ENCODE assay signal across 11 mouse cellular contexts in genomic region chr15:102249967-102250366, GRCm38 (mm10). TPM values are rescaled to one million over a fixed set of nuclear protein-coding genes. Genes with fewer than 3 reads are reported as not detected.
DNase-seq lines count a peak whose midpoint lies in the region; ATAC-seq and TF ChIP-seq lines count a peak whose summit lies in the region.
"Had no signal": no experiment of that assay in that cellular context is flagged by ENCODE, and none has a peak within 500 bp of the region (broad histone marks: within the 10 kb centered on the region; RNA-seq: fewer than 3 reads in every experiment).

No protein-coding gene starts in this region.

- H3K4me1 ChIP-seq in heart, embryonic 10.5 days = peaks cover 67% of the 10 kb centered on the region
- peaks cover 25% of the 10 kb centered on the region for H3K4me1 ChIP-seq in lung, embryonic 14.5 days (ENCODE audit: insufficient read depth)
- H3K4me1 ChIP-seq in embryonic fibroblast, embryonic 13.5 days (ENCODE audit: control insufficient read depth, insufficient read depth, low read length) = peaks cover 9% of the 10 kb centered on the region
- peaks cover 6% of the 10 kb centered on the region; the same call in 1 of the 2 replicates for H3K4me1 ChIP-seq in neural tube, embryonic 14.5 days (ENCODE audit: control insufficient read depth, insufficient read depth, low read length)

- no peak for TF ChIP-seq POLR2A in embryonic fibroblast, embryonic 13.5 days (IDR thresholded peaks at IDR 0.05; ENCODE audit: low read depth, low read length)

- 53% methylated on average over 9 of the region's 9 CpGs for WGBS in heart, embryonic 10.5 days
- WGBS in lung, embryonic 14.5 days = 36% methylated on average over 9 of the region's 9 CpGs
- 47% methylated on average over 9 of the region's 9 CpGs for WGBS in neural tube, embryonic 14.5 days

- no peak for DNase-seq in heart, embryonic 10.5 days (ENCODE audit: low spot score)
- no peak for DNase-seq in heart, adult 9 months (ENCODE audit: low spot score in 2 of 2)
- DNase-seq in lung, embryonic 14.5 days = peak; percentile 21
- DNase-seq in lung, postnatal 25 days (ENCODE audit: low spot score) = no peak
- DNase-seq in right cerebral cortex, postnatal 36 days (ENCODE audit: low spot score in 2 of 2) = no peak
- DNase-seq: cerebellum, adult 11 months had no signal

- peak overlapping the region; percentile 33 for H3K9ac ChIP-seq in lung, embryonic 14.5 days
- H3K9ac ChIP-seq in neural tube, embryonic 14.5 days (replicated peaks; ENCODE audit: low read depth, low read length) = no peak overlapping the region

- H3K27me3 ChIP-seq in heart, embryonic 10.5 days (ENCODE audit: insufficient read depth, poor library complexity, severe bottlenecking) = peaks cover 78% of the 10 kb centered on the region
- H3K27me3 ChIP-seq in lung, embryonic 14.5 days (ENCODE audit: insufficient read depth, low read length) = no peaks in the 10 kb centered on the region
- H3K27me3 ChIP-seq in neural tube, embryonic 14.5 days (ENCODE audit: control insufficient read depth, insufficient read depth, low read length) = peaks cover 3% of the 10 kb centered on the region; the same call in 1 of the 2 replicates

- no peaks in the 10 kb centered on the region for H3K9me3 ChIP-seq in heart, embryonic 10.5 days
- no peaks in the 10 kb centered on the region for H3K9me3 ChIP-seq in lung, embryonic 14.5 days (ENCODE audit: low read depth, low read length)
- H3K9me3 ChIP-seq in neural tube, embryonic 14.5 days (ENCODE audit: control insufficient read depth, low read length) = no peaks in the 10 kb centered on the region

- H3K27ac ChIP-seq in heart, embryonic 10.5 days = peak overlapping the region; percentile 90
- peak overlapping the region; percentile 99 for H3K27ac ChIP-seq in lung, embryonic 14.5 days (ENCODE audit: low read depth)
- H3K27ac ChIP-seq in embryonic fibroblast, embryonic 13.5 days (ENCODE audit: insufficient read depth, low read length) = peak overlapping the region; percentile 96
- no peak overlapping the region for H3K27ac ChIP-seq in neural tube, embryonic 14.5 days (ENCODE audit: low read depth, low read length)

- ATAC-seq in lung, embryonic 14.5 days (ENCODE audit: insufficient read depth) = no peak
- ATAC-seq in neural tube, embryonic 14.5 days (ENCODE audit: low read depth) = no peak
- no peak for ATAC-seq in monocyte, adult 5-6 weeks (replicated peaks; ENCODE audit: insufficient number of reproducible peaks, low FRiP score, low TSS enrichment, poor library complexity, severe bottlenecking)
- ATAC-seq: forebrain, embryonic 16.5 days had no signal

- peak overlapping the region; percentile 73; the same call in 1 of the 2 replicates for H3K4me3 ChIP-seq in heart, embryonic 10.5 days
- peak overlapping the region; percentile 19; the same call in 1 of the 2 replicates for H3K4me3 ChIP-seq in lung, embryonic 14.5 days (ENCODE audit: low read depth, low read length)
- H3K4me3 ChIP-seq in embryonic fibroblast, embryonic 13.5 days (ENCODE audit: insufficient read depth, low read length) = no peak overlapping the region
- H3K4me3 ChIP-seq in neural tube, embryonic 14.5 days (ENCODE audit: low read depth, low read length) = no peak overlapping the region

- no peak for TF ChIP-seq CTCF in lung, embryonic 14.5 days (IDR thresholded peaks at IDR 0.05; ENCODE audit: low read depth)
- TF ChIP-seq CTCF in embryonic fibroblast, embryonic 13.5 days (IDR thresholded peaks at IDR 0.05; ENCODE audit: borderline replicate concordance, insufficient read depth, low read length) = no peak

- H3K4me2 ChIP-seq in lung, embryonic 14.5 days = peak overlapping the region; percentile 81
- peak overlapping the region; percentile 22; the same call in 1 of the 2 replicates for H3K4me2 ChIP-seq in neural tube, embryonic 14.5 days (ENCODE audit: low read depth, low read length)

- H3K36me3 ChIP-seq in heart, embryonic 10.5 days = 0 out of 2 replicates have a peak, but pooled peaks cover 4% of the 10 kb centered on the region
- peaks cover 29% of the 10 kb centered on the region; the same call in 1 of the 2 replicates for H3K36me3 ChIP-seq in lung, embryonic 14.5 days (ENCODE audit: insufficient read depth)
- H3K36me3 ChIP-seq in neural tube, embryonic 14.5 days (ENCODE audit: control insufficient read depth, insufficient read depth, low read length) = no peaks in the 10 kb centered on the region

RNA-seq across cellular contexts. Expression of gene Rarg, which starts 7.3 kb away (rescaled TPM):
- polyA plus RNA-seq in heart, embryonic 10.5 days (2016; fragmentation: Nextera tagmentation; extraction: Ambion mirVana) = 11.3 and 17.3 TPM in 2 replicates
- polyA plus RNA-seq in lung, embryonic 14.5 days (2014; fragmentation: Nextera tagmentation; extraction: Ambion mirVana) = 38.5 and 38.7 TPM in 2 replicates
- polyA plus RNA-seq in embryonic fibroblast, embryonic 13.5 days (2011; ENCODE audit: insufficient read length, low read depth, missing spikeins) = 70.6 and 91.2 TPM in 2 replicates
- 4.3 and 6.9 TPM in 2 replicates for polyA plus RNA-seq in neural tube, embryonic 14.5 days (2014; fragmentation: Nextera tagmentation; extraction: Ambion mirVana)
- total RNA-seq in monocyte, adult 5-6 weeks (2017) = 18.8 to 30.0 TPM (median 26.6 TPM) in 3 replicates

RNA-seq across cellular contexts. Expression of gene Itgb7, which starts 18.2 kb away (rescaled TPM):
- polyA plus RNA-seq in heart, embryonic 10.5 days (2016; fragmentation: Nextera tagmentation; extraction: Ambion mirVana) = 0.22 and 1.5 TPM in 2 replicates
- 1.4 and 2.6 TPM in 2 replicates for polyA plus RNA-seq in lung, embryonic 14.5 days (2014; fragmentation: Nextera tagmentation; extraction: Ambion mirVana)
- polyA plus RNA-seq in embryonic fibroblast, embryonic 13.5 days (2011; ENCODE audit: insufficient read length, low read depth, missing spikeins) = 0.51 TPM in 1 of 2 replicates, not detected in the other
- 0.55 and 1.6 TPM in 2 replicates for polyA plus RNA-seq in neural tube, embryonic 14.5 days (2014; fragmentation: Nextera tagmentation; extraction: Ambion mirVana)
- total RNA-seq in monocyte, adult 5-6 weeks (2017) = 533 to 618 TPM (median 601 TPM) in 3 replicates

RNA-seq across cellular contexts. Expression of gene Gm9918, which starts 20.4 kb away (rescaled TPM):
- 0.23 TPM in 1 of 2 replicates, not detected in the other for polyA plus RNA-seq in heart, embryonic 10.5 days (2016; fragmentation: Nextera tagmentation; extraction: Ambion mirVana)
- polyA plus RNA-seq in lung, embryonic 14.5 days (2014; fragmentation: Nextera tagmentation; extraction: Ambion mirVana) = 0.38 and 0.82 TPM in 2 replicates
- polyA plus RNA-seq in embryonic fibroblast, embryonic 13.5 days (2011; ENCODE audit: insufficient read length, low read depth, missing spikeins) = 0.30 TPM in 1 of 2 replicates, not detected in the other
- polyA plus RNA-seq in neural tube, embryonic 14.5 days (2014; fragmentation: Nextera tagmentation; extraction: Ambion mirVana) = not detected in 2 replicates
- total RNA-seq in monocyte, adult 5-6 weeks (2017) = not detected in 3 replicates
- polyA plus RNA-seq: forebrain, embryonic 16.5 days; large intestine, adult 2 months had no signal

RNA-seq across cellular contexts. Expression of gene Mfsd5, which starts 29.3 kb away (rescaled TPM):
- polyA plus RNA-seq in heart, embryonic 10.5 days (2016; fragmentation: Nextera tagmentation; extraction: Ambion mirVana) = 55.7 and 63.4 TPM in 2 replicates
- 63.1 and 64.0 TPM in 2 replicates for polyA plus RNA-seq in lung, embryonic 14.5 days (2014; fragmentation: Nextera tagmentation; extraction: Ambion mirVana)
- polyA plus RNA-seq in embryonic fibroblast, embryonic 13.5 days (2011; ENCODE audit: insufficient read length, low read depth, missing spikeins) = 47.3 and 55.8 TPM in 2 replicates
- 54.0 and 55.1 TPM in 2 replicates for polyA plus RNA-seq in neural tube, embryonic 14.5 days (2014; fragmentation: Nextera tagmentation; extraction: Ambion mirVana)
- total RNA-seq in monocyte, adult 5-6 weeks (2017) = 30.1 to 39.1 TPM (median 34.0 TPM) in 3 replicates

RNA-seq across cellular contexts. Expression of gene Csad, which starts 45.4 kb away (rescaled TPM):
- 36.1 and 41.0 TPM in 2 replicates for polyA plus RNA-seq in heart, embryonic 10.5 days (2016; fragmentation: Nextera tagmentation; extraction: Ambion mirVana)
- polyA plus RNA-seq in lung, embryonic 14.5 days (2014; fragmentation: Nextera tagmentation; extraction: Ambion mirVana) = 59.1 and 68.1 TPM in 2 replicates
- polyA plus RNA-seq in embryonic fibroblast, embryonic 13.5 days (2011; ENCODE audit: insufficient read length, low read depth, missing spikeins) = 36.5 and 42.7 TPM in 2 replicates
- polyA plus RNA-seq in neural tube, embryonic 14.5 days (2014; fragmentation: Nextera tagmentation; extraction: Ambion mirVana) = 28.7 and 36.5 TPM in 2 replicates
- total RNA-seq in monocyte, adult 5-6 weeks (2017) = 4.1 to 11.2 TPM (median 8.1 TPM) in 3 replicates

Comparison
In these comparisons a context has a peak if more than half of its experiments do, and no peak if none do; other contexts are left out.
1. H3K4me3 ChIP-seq: peak in heart, embryonic 10.5 days (single experiment) and lung, embryonic 14.5 days (single experiment); none in embryonic fibroblast, embryonic 13.5 days (single experiment) and neural tube, embryonic 14.5 days (single experiment).